Mouse (Mus musculus): ENCODE measurements around the gene Wdtc1. TPM values are rescaled to one million over a fixed set of nuclear protein-coding genes. Genes with fewer than 3 reads are reported as not detected.

The Wdtc1 gene
- polyA plus RNA-seq, 1 experiment from 2014 or later: 25.6 TPM

GRCm38 (mm10) chr4:133297360-133297759 is 55.9 kb downstream of the Wdtc1 start:
- DNase-seq (ENCODE audit: low spot score) (no peak), ATAC-seq (ENCODE audit: low FRiP score) (no peak)
- 72% methylated on average over 10 of the region's 10 CpGs for WGBS
- Histone ChIP-seq H3K4me1 (replicated peaks; ENCODE audit: control insufficient read depth, insufficient read depth, low read length) (peaks cover 22% of the 10 kb centered on the region), H3K9me3 (ENCODE audit: control insufficient read depth, low read length) (no peaks in the 10 kb centered on the region), H3K4me2 (replicated peaks) (no peak overlapping the region), H3K4me3 (replicated peaks; ENCODE audit: low read length) (no peak overlapping the region), H3K36me3 (replicated peaks; ENCODE audit: control insufficient read depth, insufficient read depth) (peaks cover 37% of the 10 kb centered on the region), H3K27ac (no peak overlapping the region), H3K9ac (peak overlapping the region; percentile 14; the same call in 1 of the 2 replicates), H3K27me3 (ENCODE audit: control insufficient read depth, insufficient read depth, low read length) (no peaks in the 10 kb centered on the region)

- DNase-seq (ENCODE audit: low spot score) (no peak), ATAC-seq (ENCODE audit: low FRiP score) (no peak)
- Histone ChIP-seq H3K4me3 (replicated peaks; ENCODE audit: low read length) (no peak overlapping the region), H3K4me1 (replicated peaks; ENCODE audit: control insufficient read depth, insufficient read depth, low read length) (peaks cover 22% of the 10 kb centered on the region), H3K4me2 (replicated peaks) (no peak overlapping the region), H3K9ac (no peak overlapping the region), H3K36me3 (replicated peaks; ENCODE audit: control insufficient read depth, insufficient read depth) (peaks cover 24% of the 10 kb centered on the region), H3K9me3 (ENCODE audit: control insufficient read depth, low read length) (no peaks in the 10 kb centered on the region), H3K27me3 (ENCODE audit: control insufficient read depth, insufficient read depth, low read length) (no peaks in the 10 kb centered on the region), H3K27ac (no peak overlapping the region)
- WGBS: 31% methylated on average over 11 of the region's 11 CpGs
Measured at GRCm38 (mm10) chr4:133294084-133294483, 59.2 kb downstream of the Wdtc1 start.

- Histone ChIP-seq H3K4me1 (replicated peaks; ENCODE audit: control insufficient read depth, insufficient read depth, low read length) (peaks cover 14% of the 10 kb centered on the region), H3K27ac (no peak overlapping the region), H3K4me3 (replicated peaks; ENCODE audit: low read length) (no peak overlapping the region), H3K9me3 (ENCODE audit: control insufficient read depth, low read length) (no peaks in the 10 kb centered on the region), H3K36me3 (replicated peaks; ENCODE audit: control insufficient read depth, insufficient read depth) (peaks cover 24% of the 10 kb centered on the region), H3K4me2 (replicated peaks) (no peak overlapping the region), H3K9ac (peak overlapping the region; percentile 44), H3K27me3 (ENCODE audit: control insufficient read depth, insufficient read depth, low read length) (no peaks in the 10 kb centered on the region)
- DNase-seq (ENCODE audit: low spot score) (no peak), ATAC-seq (ENCODE audit: low FRiP score) (0 out of 2 replicates have a peak, but pooled peaks have one; percentile 29)
- WGBS: 10% methylated on average over 24 of the region's 24 CpGs
Measured at GRCm38 (mm10) chr4:133292901-133293843, 60.1 kb downstream of the Wdtc1 start.

- 39% methylated on average over 4 of the region's 4 CpGs for WGBS
- no peak overlapping the region; the same call in 1 of the 2 replicates for H3K9ac ChIP-seq
- ATAC-seq (ENCODE audit: low FRiP score) (no peak), DNase-seq (ENCODE audit: low spot score) (no peak)
- no peak overlapping the region for H3K4me2 ChIP-seq (replicated peaks)
- no peaks in the 10 kb centered on the region for H3K9me3 ChIP-seq (ENCODE audit: control insufficient read depth, low read length)
- no peak overlapping the region for H3K27ac ChIP-seq
- H3K4me3 ChIP-seq (replicated peaks; ENCODE audit: low read length): no peak overlapping the region
- peaks cover 24% of the 10 kb centered on the region for H3K36me3 ChIP-seq (replicated peaks; ENCODE audit: control insufficient read depth, insufficient read depth)
- no peaks in the 10 kb centered on the region for H3K27me3 ChIP-seq (ENCODE audit: control insufficient read depth, insufficient read depth, low read length)
- H3K4me1 ChIP-seq (replicated peaks; ENCODE audit: control insufficient read depth, insufficient read depth, low read length): peaks cover 11% of the 10 kb centered on the region
Measured at GRCm38 (mm10) chr4:133292405-133292804, 60.9 kb downstream of the Wdtc1 start.

- no peak overlapping the region for H3K9ac ChIP-seq
- H3K36me3 ChIP-seq (replicated peaks; ENCODE audit: control insufficient read depth, insufficient read depth): peaks cover 22% of the 10 kb centered on the region
- H3K4me2 ChIP-seq (replicated peaks): no peak overlapping the region
- ATAC-seq (ENCODE audit: low FRiP score): no peak
- no peak for DNase-seq (ENCODE audit: low spot score)
- H3K9me3 ChIP-seq (ENCODE audit: control insufficient read depth, low read length): no peaks in the 10 kb centered on the region
- H3K27me3 ChIP-seq (ENCODE audit: control insufficient read depth, insufficient read depth, low read length): no peaks in the 10 kb centered on the region
- WGBS: 100% methylated on average over 1 of the region's 1 CpGs
- H3K27ac ChIP-seq: no peak overlapping the region
- H3K4me1 ChIP-seq (replicated peaks; ENCODE audit: control insufficient read depth, insufficient read depth, low read length): peaks cover 10% of the 10 kb centered on the region
- H3K4me3 ChIP-seq (replicated peaks; ENCODE audit: low read length): no peak overlapping the region
Measured at GRCm38 (mm10) chr4:133291255-133291654, 62.0 kb downstream of the Wdtc1 start.

- H3K27me3 ChIP-seq (ENCODE audit: control insufficient read depth, insufficient read depth, low read length): no peaks in the 10 kb centered on the region
- 81% methylated on average over 4 of the region's 4 CpGs for WGBS
Measured at GRCm38 (mm10) chr4:133286476-133287077, 66.7 kb downstream of the Wdtc1 start.

GRCm38 (mm10) chr4:133285950-133286349 is 67.3 kb downstream of the Wdtc1 start:
- H3K27ac ChIP-seq: no peak overlapping the region
- WGBS: 84% methylated on average over 5 of the region's 5 CpGs
- H3K27me3 ChIP-seq (ENCODE audit: control insufficient read depth, insufficient read depth, low read length): no peaks in the 10 kb centered on the region
- H3K4me3 ChIP-seq (replicated peaks; ENCODE audit: low read length): no peak overlapping the region
- no peak overlapping the region for H3K9ac ChIP-seq
- H3K9me3 ChIP-seq (ENCODE audit: control insufficient read depth, low read length): no peaks in the 10 kb centered on the region
- no peak for DNase-seq (ENCODE audit: low spot score)
- H3K4me2 ChIP-seq (replicated peaks): no peak overlapping the region
- no peaks in the 10 kb centered on the region for H3K36me3 ChIP-seq (replicated peaks; ENCODE audit: control insufficient read depth, insufficient read depth)
- no peak for ATAC-seq (ENCODE audit: low FRiP score)
- 0 out of 2 replicates have a peak, but pooled peaks cover 4% of the 10 kb centered on the region for H3K4me1 ChIP-seq (replicated peaks; ENCODE audit: control insufficient read depth, insufficient read depth, low read length)

More at GRCm38 (mm10) chr4:133286476-133287077, 66.7 kb downstream of the Wdtc1 start:
- DNase-seq (ENCODE audit: low spot score) (no peak), ATAC-seq (ENCODE audit: low FRiP score) (no peak)
- no peak overlapping the region for H3K4me2 ChIP-seq (replicated peaks)
- H3K9me3 ChIP-seq (ENCODE audit: control insufficient read depth, low read length): no peaks in the 10 kb centered on the region
- H3K4me1 ChIP-seq (replicated peaks; ENCODE audit: control insufficient read depth, insufficient read depth, low read length): 0 out of 2 replicates have a peak, but pooled peaks cover 4% of the 10 kb centered on the region
- H3K9ac ChIP-seq: no peak overlapping the region
- H3K27ac ChIP-seq: no peak overlapping the region
- no peak overlapping the region for H3K4me3 ChIP-seq (replicated peaks; ENCODE audit: low read length)
- H3K36me3 ChIP-seq (replicated peaks; ENCODE audit: control insufficient read depth, insufficient read depth): no peaks in the 10 kb centered on the region

- H3K27me3 ChIP-seq (ENCODE audit: control insufficient read depth, insufficient read depth, low read length): no peaks in the 10 kb centered on the region
- no peak overlapping the region for H3K4me3 ChIP-seq (replicated peaks; ENCODE audit: low read length)
- H3K4me1 ChIP-seq (replicated peaks; ENCODE audit: control insufficient read depth, insufficient read depth, low read length): 0 out of 2 replicates have a peak, but pooled peaks cover 4% of the 10 kb centered on the region
- WGBS: 72% methylated on average over 3 of the region's 3 CpGs
- DNase-seq (ENCODE audit: low spot score) (no peak), ATAC-seq (ENCODE audit: low FRiP score) (no peak)
- H3K9me3 ChIP-seq (ENCODE audit: control insufficient read depth, low read length): no peaks in the 10 kb centered on the region
- no peaks in the 10 kb centered on the region for H3K36me3 ChIP-seq (replicated peaks; ENCODE audit: control insufficient read depth, insufficient read depth)
- H3K27ac ChIP-seq: no peak overlapping the region
- no peak overlapping the region for H3K9ac ChIP-seq
- H3K4me2 ChIP-seq (replicated peaks): no peak overlapping the region
Measured at GRCm38 (mm10) chr4:133285299-133285698, 68.0 kb downstream of the Wdtc1 start.

GRCm38 (mm10) chr4:133282656-133283055 is 70.6 kb downstream of the Wdtc1 start:
- H3K4me1 ChIP-seq (replicated peaks; ENCODE audit: control insufficient read depth, insufficient read depth, low read length): 0 out of 2 replicates have a peak, but pooled peaks cover 11% of the 10 kb centered on the region
- H3K36me3 ChIP-seq (replicated peaks; ENCODE audit: control insufficient read depth, insufficient read depth): no peaks in the 10 kb centered on the region
- DNase-seq (ENCODE audit: low spot score) (no peak), ATAC-seq (ENCODE audit: low FRiP score) (no peak)
- no peak overlapping the region for H3K4me3 ChIP-seq (replicated peaks; ENCODE audit: low read length)
- no peak overlapping the region for H3K27ac ChIP-seq
- no peaks in the 10 kb centered on the region for H3K27me3 ChIP-seq (ENCODE audit: control insufficient read depth, insufficient read depth, low read length)
- H3K9me3 ChIP-seq (ENCODE audit: control insufficient read depth, low read length): no peaks in the 10 kb centered on the region
- no peak overlapping the region for H3K9ac ChIP-seq
- 21% methylated on average over 4 of the region's 4 CpGs for WGBS
- no peak overlapping the region for H3K4me2 ChIP-seq (replicated peaks)
